Mouse (Mus musculus) lung, embryonic 14.5 days (tissue): Measurements from ENCODE around the gene Babam2. TPM values are rescaled to one million over a fixed set of nuclear protein-coding genes. Genes with fewer than 3 reads are reported as not detected.

Experiments
- ATAC-seq: fragments of 200-750 bp; cut with Nextera tagmentation; 2 replicates; pipeline ENCODE4 v1.8.0; 2017; ENCODE audit warnings: mild to moderate bottlenecking, moderate TSS enrichment, moderate library complexity; ENCODE audit not compliant: insufficient read depth
- DNase-seq: peaks from one replicate; pipeline ENCODE4 v3.0.0-alpha.2; 2015
- H3K27ac ChIP-seq: fragments of 300-500 bp; sonication (generic); 2 replicates; pipeline ENCODE4 v1.5.1; 2014; ENCODE audit warnings: low read depth, mild to moderate bottlenecking, moderate library complexity
- H3K27me3 ChIP-seq: fragments of 300-500 bp; sonication (generic); 2 replicates; pipeline ENCODE4 v1.6.1; 2014; ENCODE audit warnings: low read length, control low read depth; ENCODE audit not compliant: insufficient read depth
- H3K36me3 ChIP-seq: fragments of 300-500 bp; sonication (generic); 2 replicates; pipeline ENCODE4 v1.6.1; 2014; ENCODE audit warnings: control low read depth; ENCODE audit not compliant: insufficient read depth
- H3K4me1 ChIP-seq: fragments of 300-500 bp; sonication (generic); 2 replicates; pipeline ENCODE4 v1.6.1; 2014; ENCODE audit warnings: antibody characterized with exemption, control low read depth; ENCODE audit not compliant: insufficient read depth
- H3K4me2 ChIP-seq: fragments of 300-500 bp; sonication (generic); 2 replicates; pipeline ENCODE4 v1.6.1; 2014; ENCODE audit warnings: mild to moderate bottlenecking
- H3K4me3 ChIP-seq: fragments of 300-500 bp; sonication (generic); 2 replicates; pipeline ENCODE4 v1.5.1; 2014; ENCODE audit warnings: low read depth, low read length
- H3K9ac ChIP-seq: fragments of 300-500 bp; sonication (generic); 2 replicates; pipeline ENCODE4 v1.6.1; 2014
- H3K9me3 ChIP-seq: fragments of 300-500 bp; sonication (generic); 2 replicates; pipeline ENCODE4 v1.6.1; 2016; ENCODE audit warnings: low read depth, low read length, control low read depth
- CTCF ChIP-seq: IDR thresholded peaks from 2 replicates; pipeline ENCODE4 v1.5.1; 2016; ENCODE audit warnings: antibody characterized with exemption, low read depth
- WGBS: fragments of 180-500 bp; shearing (Covaris S2); extraction: QIAGEN DNeasy Blood & Tissue Kit; methylation state at CpG from one replicate; pipeline ENCODE4 v1.1.7; 2014; 5-methylcytosine and 5-hydroxymethylcytosine counted together
- polyA plus RNA-seq: library from polyadenylated mRNA; unstranded; fragments of >200 nt; fragmentation: Nextera tagmentation; extraction: Ambion mirVana; gene quantifications from 2 replicates; pipeline ENCODE4 v1.2.1, GENCODE M21; 2014

Babam2 gene
- polyA plus RNA-seq, 1 experiment from 2014 or later, result 39.2 TPM

DNA sequence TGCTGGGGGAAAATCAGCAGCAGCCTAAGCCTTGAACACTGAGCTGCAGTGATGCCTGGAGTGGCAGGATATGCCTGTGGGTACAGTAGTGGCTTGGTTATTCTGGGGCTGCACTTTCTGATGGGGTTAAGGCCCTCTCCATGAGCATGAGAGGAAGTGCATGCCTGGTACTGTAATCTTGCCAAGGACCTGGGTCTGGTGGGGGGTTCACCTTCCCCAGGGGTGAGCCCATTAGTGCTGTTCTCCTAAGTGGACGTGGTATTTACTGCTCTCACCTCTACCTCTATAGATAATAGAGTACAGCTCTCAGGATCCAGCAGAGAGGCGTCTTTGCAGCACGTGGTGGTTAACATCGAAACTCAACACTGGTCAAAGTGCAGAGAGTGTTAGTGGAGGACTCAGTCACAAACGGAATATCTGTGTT is 16.4 kb downstream of the Babam2 start:
- H3K27ac ChIP-seq, result peak overlapping the region; percentile 93
- 50% methylated on average over 5 of the region's 5 CpGs for whole genome bisulfite sequencing
- H3K9ac ChIP-seq, result no peak overlapping the region
- H3K4me2 ChIP-seq, result no peak overlapping the region
- DNase-seq (no peak), ATAC-seq (no peak)
- H3K27me3 ChIP-seq, result no peaks in the 10 kb centered on the region
- no peaks in the 10 kb centered on the region for H3K36me3 ChIP-seq
- H3K4me1 ChIP-seq, result no peaks in the 10 kb centered on the region; the same call in 1 of the 2 replicates
- no peak for TF ChIP-seq CTCF
- no peaks in the 10 kb centered on the region for H3K9me3 ChIP-seq
- no peak overlapping the region for H3K4me3 ChIP-seq

GRCm38 (mm10) chr5:31715486-31716150 is 18.1 kb downstream of the Babam2 start:
- no peaks in the 10 kb centered on the region for H3K36me3 ChIP-seq
- no peaks in the 10 kb centered on the region for H3K27me3 ChIP-seq
- ATAC-seq, result no peak
- H3K4me1 ChIP-seq, result no peaks in the 10 kb centered on the region; the same call in 1 of the 2 replicates
- no peak overlapping the region for H3K4me2 ChIP-seq
- peak; percentile 60 for DNase-seq
- peak overlapping the region; percentile 66 for H3K27ac ChIP-seq
- no peak overlapping the region for H3K9ac ChIP-seq
- no peak overlapping the region for H3K4me3 ChIP-seq
- TF ChIP-seq CTCF, result no peak
- H3K9me3 ChIP-seq, result no peaks in the 10 kb centered on the region
- WGBS, result 25% methylated on average over 4 of the region's 4 CpGs

- ATAC-seq, result no peak
- WGBS, result 54% methylated on average over 6 of the region's 6 CpGs
- DNase-seq, result peak; percentile 15
- H3K4me2 ChIP-seq, result no peak overlapping the region
- H3K4me1 ChIP-seq, result no peaks in the 10 kb centered on the region
- TF ChIP-seq CTCF, result no peak
- H3K9ac ChIP-seq, result no peak overlapping the region
- no peaks in the 10 kb centered on the region for H3K36me3 ChIP-seq
- no peaks in the 10 kb centered on the region for H3K27me3 ChIP-seq
- no peaks in the 10 kb centered on the region for H3K9me3 ChIP-seq
- no peak overlapping the region for H3K4me3 ChIP-seq
- no peak overlapping the region for H3K27ac ChIP-seq
Observed at GRCm38 (mm10) chr5:31724519-31724918, 27.0 kb downstream of the Babam2 start.

GRCm38 (mm10) chr5:31725885-31726284 is 28.4 kb downstream of the Babam2 start:
- Histone ChIP-seq H3K36me3 (no peaks in the 10 kb centered on the region), H3K4me3 (no peak overlapping the region), H3K27ac (no peak overlapping the region), H3K9ac (no peak overlapping the region), H3K27me3 (no peaks in the 10 kb centered on the region), H3K9me3 (no peaks in the 10 kb centered on the region), H3K4me2 (no peak overlapping the region), H3K4me1 (no peaks in the 10 kb centered on the region)
- 81% methylated on average over 2 of the region's 2 CpGs for WGBS
- no peak for DNase-seq
- ATAC-seq, result no peak
- TF ChIP-seq CTCF, result no peak

DNA sequence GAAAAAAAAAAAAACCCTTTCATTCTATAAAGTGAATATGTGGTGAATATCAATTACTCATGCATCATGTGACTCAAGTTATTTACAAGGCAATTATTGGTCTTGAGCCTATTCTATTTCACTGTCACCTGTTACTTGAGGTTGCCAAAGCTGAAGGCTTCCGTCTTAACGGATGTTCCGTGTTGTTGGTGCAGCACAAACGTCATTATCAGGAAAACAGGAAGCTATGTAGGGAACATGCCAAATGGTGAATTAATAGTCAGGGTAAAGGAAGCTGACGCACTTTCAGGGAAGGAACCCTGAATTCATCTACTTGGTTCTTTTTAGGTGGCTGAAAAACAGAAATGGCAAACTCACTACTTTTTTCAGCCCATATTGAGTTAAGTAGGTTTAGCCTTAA is 30.0 kb downstream of the Babam2 start:
- no peaks in the 10 kb centered on the region for H3K36me3 ChIP-seq
- no peak overlapping the region for H3K9ac ChIP-seq
- H3K9me3 ChIP-seq, result no peaks in the 10 kb centered on the region
- DNase-seq (no peak), ATAC-seq (no peak)
- TF ChIP-seq CTCF, result no peak
- WGBS, result 74% methylated on average over 5 of the region's 5 CpGs
- H3K4me1 ChIP-seq, result no peaks in the 10 kb centered on the region
- no peak overlapping the region for H3K4me3 ChIP-seq
- H3K27me3 ChIP-seq, result no peaks in the 10 kb centered on the region
- H3K27ac ChIP-seq, result no peak overlapping the region
- H3K4me2 ChIP-seq, result no peak overlapping the region

DNA sequence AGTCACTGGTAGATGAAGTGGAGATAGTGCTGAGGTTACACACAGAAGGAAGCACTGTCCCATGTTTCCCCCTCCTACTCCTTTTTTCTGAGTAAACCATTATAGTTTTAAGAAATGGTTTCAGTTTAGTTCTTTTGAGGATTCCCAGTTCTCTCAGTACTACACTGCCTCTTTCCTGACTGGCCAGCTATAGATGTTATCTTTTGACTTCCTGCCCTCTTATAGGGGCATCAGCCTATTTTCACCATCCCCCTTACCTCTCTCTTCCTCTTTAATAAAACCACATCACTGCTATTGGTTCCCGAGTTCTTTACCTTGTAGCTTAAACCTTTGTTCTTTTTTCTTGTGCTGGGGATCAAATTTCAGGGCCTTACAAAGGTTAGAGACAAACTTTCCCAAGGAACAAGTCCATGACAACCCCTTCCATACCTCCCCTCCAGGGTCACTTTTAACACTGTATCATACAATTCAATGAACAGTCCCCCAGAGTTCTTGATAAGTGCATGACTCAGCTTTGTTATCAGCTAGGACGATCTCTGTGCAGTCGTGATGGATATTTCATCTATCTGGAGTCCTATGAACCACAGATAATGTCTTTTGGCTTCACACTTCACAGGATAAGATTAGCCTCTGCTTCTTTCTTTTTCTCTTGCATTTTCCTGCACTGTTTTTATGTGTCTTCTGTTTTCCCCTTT is 35.3 kb downstream of the Babam2 start:
- Histone ChIP-seq H3K9ac (no peak overlapping the region), H3K36me3 (no peaks in the 10 kb centered on the region), H3K4me2 (no peak overlapping the region), H3K27me3 (no peaks in the 10 kb centered on the region), H3K4me1 (no peaks in the 10 kb centered on the region), H3K9me3 (no peaks in the 10 kb centered on the region), H3K27ac (no peak overlapping the region), H3K4me3 (no peak overlapping the region)
- no peak for TF ChIP-seq CTCF
- WGBS, result 15% methylated on average over 3 of the region's 3 CpGs
- no peak for DNase-seq
- no peak for ATAC-seq

DNA sequence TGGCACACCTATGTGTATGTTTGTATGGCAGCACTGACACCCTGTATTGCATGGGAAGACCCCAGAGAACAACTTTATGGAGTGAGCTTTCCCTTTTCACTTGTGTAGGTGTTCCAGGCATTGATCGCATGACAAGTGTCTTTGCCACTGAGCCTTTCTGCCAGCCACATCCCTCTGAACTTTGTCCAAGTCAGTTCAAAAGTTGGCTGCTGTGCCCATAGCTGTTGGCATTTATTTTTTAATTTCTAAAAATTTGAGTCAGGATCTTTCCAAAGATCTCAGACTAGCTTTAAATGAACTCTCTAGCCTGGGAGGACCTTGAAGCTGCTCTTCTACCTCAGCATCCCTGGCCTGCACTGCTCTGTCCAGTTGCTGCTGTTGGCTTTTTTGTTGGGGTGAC is 44.4 kb downstream of the Babam2 start:
- Histone ChIP-seq H3K9ac (no peak overlapping the region), H3K36me3 (no peaks in the 10 kb centered on the region), H3K9me3 (no peaks in the 10 kb centered on the region), H3K27ac (no peak overlapping the region), H3K4me2 (no peak overlapping the region), H3K4me3 (no peak overlapping the region), H3K27me3 (no peaks in the 10 kb centered on the region), H3K4me1 (no peaks in the 10 kb centered on the region)
- 94% methylated on average over 1 of the region's 1 CpGs for WGBS
- no peak for TF ChIP-seq CTCF
- DNase-seq (no peak), ATAC-seq (no peak)
